Mouse (Mus musculus) T-helper 17 cell (primary cell): ENCODE measurements at regions not wholly inside any gene's neighbourhood (a gene's known extent, or its start where the extent isn't known, plus 50 kb on each side); places are given as distances from the start of the nearest gene placed in this dataset.

ENCODE experiments used
- in situ Hi-C, 2 experiments: fragments of 300-600 bp; cut with MboI, MseI; formaldehyde crosslinking; loops; 1 replicate in 1 of 2; 2 replicates in 1 of 2; pipeline ENCODE4 v1.15.1; 2025; ENCODE audit warnings: high pct_unique_total_duplicates in 2 of 2

DNA sequence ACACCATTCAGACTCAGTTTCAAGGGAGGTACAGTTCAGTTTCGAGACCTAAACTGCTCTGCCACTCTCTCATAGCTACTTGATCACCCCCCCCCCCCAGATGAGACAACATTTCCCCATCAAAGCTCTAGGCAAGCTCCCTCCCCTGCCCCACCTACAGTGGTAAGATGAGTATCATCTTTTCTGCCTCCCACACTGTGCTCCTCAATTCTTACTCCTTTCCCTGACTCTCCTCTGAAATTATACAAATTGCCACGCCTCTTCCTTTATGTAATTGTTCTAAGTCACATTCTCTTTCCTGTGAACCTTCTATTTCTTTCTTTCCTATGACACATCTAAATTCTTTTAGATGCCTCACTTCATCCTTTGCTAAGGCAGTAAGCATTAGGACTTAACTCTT is 321.6 kb downstream of the Htr1b start:
- in situ Hi-C loops, result no loop called here

DNA sequence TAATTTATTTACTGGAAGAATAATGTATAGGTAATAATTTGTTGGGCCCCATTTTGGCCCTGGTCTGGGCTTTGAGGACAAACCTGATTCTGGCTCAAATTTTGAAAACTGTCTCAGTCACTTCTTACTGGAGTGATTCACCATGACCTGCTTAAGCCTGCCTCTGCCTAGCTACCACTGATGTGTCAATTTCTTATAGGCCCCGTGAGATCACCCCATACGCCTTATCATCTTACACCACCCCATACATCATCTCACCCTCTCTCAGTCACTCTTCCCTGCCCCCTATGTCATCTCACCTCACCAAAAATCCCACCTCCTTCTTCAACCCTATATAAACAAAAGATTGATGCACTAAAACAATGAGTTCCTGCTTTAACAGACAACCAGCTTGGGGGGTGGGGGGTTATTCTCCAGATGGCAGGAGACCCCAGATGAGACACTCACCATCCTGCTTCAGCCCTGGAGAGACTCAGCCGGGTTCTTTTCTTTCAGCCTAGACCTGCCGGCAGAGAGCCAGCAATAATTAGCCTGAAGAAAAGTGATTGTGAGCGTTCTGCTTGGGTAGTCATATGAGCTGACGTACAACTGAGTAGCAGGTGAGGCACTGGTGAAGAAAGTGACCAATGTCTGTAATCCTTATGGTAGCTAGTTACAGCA is 325.0 kb downstream of the Htr1b start:
- in situ Hi-C loops, result no loop called here

GRCm38 (mm10) chr9:81305437-81306046 is 328.1 kb downstream of the Htr1b start:
- in situ Hi-C loops, result no loop called here

DNA sequence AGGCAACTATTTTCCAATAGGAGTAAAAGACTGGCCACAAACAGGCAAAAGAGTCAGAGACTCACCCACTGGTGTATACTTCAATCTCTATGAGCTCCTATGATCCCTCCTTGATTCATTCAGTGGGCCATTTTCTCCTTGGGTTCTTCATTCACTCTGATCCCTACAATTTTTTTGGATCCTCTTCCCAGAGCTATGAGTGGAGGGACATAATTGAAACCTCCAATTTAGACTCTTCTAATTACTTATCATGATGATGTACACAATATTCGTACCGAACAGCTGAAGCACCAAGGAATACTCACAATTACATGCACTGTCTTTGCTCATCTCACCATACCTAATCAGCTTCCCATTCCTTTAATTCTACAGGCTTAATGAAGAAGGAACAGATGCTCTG is 357.9 kb downstream of the Htr1b start:
- in situ Hi-C loops, result loop anchor here in 1 of 2 experiments (5.0 kb wide), 1 partner anchor 97 kb away; no protein-coding TSS in a partner anchor

DNA sequence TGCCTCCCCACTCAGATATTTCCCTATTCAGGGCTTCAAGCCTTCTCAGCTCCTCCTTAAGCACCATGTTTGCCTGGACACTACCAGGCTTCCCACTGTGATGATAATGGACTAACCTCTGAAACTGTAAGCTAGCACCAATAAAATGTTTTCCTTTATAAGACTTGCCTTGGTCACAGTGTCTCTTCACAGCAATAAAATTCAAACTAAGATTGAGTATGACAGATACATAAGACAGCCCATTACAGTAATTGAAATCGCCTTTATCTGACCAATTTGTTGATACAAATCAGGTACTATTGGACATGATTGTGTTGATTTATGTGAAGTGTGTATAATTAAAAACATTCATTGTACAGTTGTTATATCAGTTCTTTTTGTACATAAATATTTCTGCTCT is 358.3 kb downstream of the Htr1b start:
- in situ Hi-C loops, result loop anchor here in 1 of 2 experiments (5.0 kb wide), 1 partner anchor 97 kb away; no protein-coding TSS in a partner anchor

DNA sequence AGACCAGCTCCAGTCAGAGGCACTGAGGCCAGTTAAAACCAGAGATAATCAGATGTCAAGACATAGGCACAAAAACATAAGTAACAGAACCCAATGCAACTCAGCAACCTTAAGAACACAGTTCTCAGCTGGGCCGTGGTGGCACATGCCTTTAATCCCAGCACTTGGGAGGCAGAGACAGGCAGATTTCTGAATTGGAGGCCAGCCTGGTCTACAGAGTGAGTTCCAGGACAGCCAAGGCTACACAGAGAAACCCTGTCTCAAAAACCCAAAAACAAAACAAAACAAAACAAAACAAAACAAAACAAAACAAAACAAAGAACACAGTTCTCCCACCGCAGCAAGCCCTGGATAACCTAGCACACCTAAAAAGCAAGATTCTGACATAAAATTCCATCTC is 408.7 kb downstream of the Htr1b start:
- in situ Hi-C loops, result loop anchor here in 1 of 2 experiments (10.0 kb wide), 1 partner anchor 1420 kb away; no protein-coding TSS in a partner anchor

- in situ Hi-C loops, result no loop called here
Measured at GRCm38 (mm10) chr9:81217938-81218337, 415.7 kb downstream of the Htr1b start.

GRCm38 (mm10) chr9:81215601-81216141 is 418.0 kb downstream of the Htr1b start:
- in situ Hi-C loops, result no loop called here

- in situ Hi-C loops, result no loop called here
Measured at GRCm38 (mm10) chr9:81214692-81215091, 418.9 kb downstream of the Htr1b start.

- in situ Hi-C loops, result no loop called here
Measured at GRCm38 (mm10) chr9:81192643-81193042, 441.0 kb downstream of the Htr1b start.
